ENCODE assay signal across 40 mouse cellular contexts in genomic region chr7:144891863-144892262, GRCm38 (mm10). TPM values are rescaled to one million over a fixed set of nuclear protein-coding genes. Genes with fewer than 3 reads are reported as not detected.
"Had no signal": no experiment of that assay in that cellular context is flagged by ENCODE, and none has a peak within 500 bp of the region (broad histone marks: within the 10 kb centered on the region; RNA-seq: fewer than 3 reads in every experiment).

No protein-coding gene starts in this region.

- H3K9ac ChIP-seq: heart, embryonic 13.5 days; heart, embryonic 15.5 days; hindbrain, embryonic 13.5 days; hindbrain, embryonic 15.5 days; kidney, embryonic 15.5 days; limb, embryonic 13.5 days; limb, embryonic 15.5 days; liver, embryonic 12.5 days; liver, embryonic 14.5 days had no signal

- H3K27ac ChIP-seq: heart, adult 2 months; heart, embryonic 13.5 days; heart, embryonic 15.5 days; hindbrain, embryonic 13.5 days; hindbrain, embryonic 15.5 days; hindbrain, postnatal 0 days; kidney, embryonic 15.5 days; kidney, postnatal 0 days; limb, embryonic 13.5 days; limb, embryonic 15.5 days; liver, embryonic 12.5 days; liver, embryonic 14.5 days had no signal

- DNase-seq: gastrocnemius, postnatal 14 days; gastrocnemius, postnatal 36 days; heart, adult 11 months; heart, adult 2 months; heart, postnatal 14 days; heart, postnatal 36 days; kidney, adult 11 months; kidney, adult 2 months; kidney, adult 9 months; kidney, postnatal 14 days; kidney, postnatal 36 days; layer of hippocampus, postnatal 36 days; left cerebral cortex, postnatal 4 days had no signal

- ATAC-seq: hindbrain, postnatal 0 days; intestine, embryonic 16.5 days; liver, embryonic 12.5 days had no signal

- H3K4me3 ChIP-seq: heart, adult 2 months; heart, embryonic 13.5 days; heart, embryonic 15.5 days; hindbrain, embryonic 13.5 days; hindbrain, embryonic 15.5 days; kidney, embryonic 15.5 days; limb, embryonic 13.5 days; limb, embryonic 15.5 days; liver, embryonic 12.5 days had no signal

- H3K9me3 ChIP-seq: heart, embryonic 13.5 days; heart, embryonic 15.5 days; hindbrain, embryonic 13.5 days; hindbrain, embryonic 15.5 days; kidney, embryonic 15.5 days; limb, embryonic 13.5 days; limb, embryonic 15.5 days; liver, embryonic 12.5 days had no signal

- H3K4me2 ChIP-seq: heart, embryonic 11.5 days; heart, embryonic 13.5 days; heart, embryonic 15.5 days; hindbrain, embryonic 13.5 days; hindbrain, embryonic 15.5 days; kidney, embryonic 15.5 days; limb, embryonic 13.5 days; limb, embryonic 15.5 days; liver, embryonic 12.5 days had no signal

- H3K36me3 ChIP-seq: heart, embryonic 13.5 days; heart, embryonic 15.5 days; hindbrain, embryonic 13.5 days; hindbrain, embryonic 15.5 days; kidney, embryonic 15.5 days; limb, embryonic 13.5 days; limb, embryonic 15.5 days; liver, embryonic 12.5 days had no signal

RNA-seq across cellular contexts. Expression of gene Fgf15, which starts 4.5 kb away (rescaled TPM):
- total RNA-seq: gastrocnemius, adult 8-10 months; gastrocnemius, postnatal 14 days; gastrocnemius, postnatal 36 days; heart, adult 2 months; heart, postnatal 14 days; heart, postnatal 36 days; hematopoietic stem cell, adult 5-6 weeks; layer of hippocampus, adult 8-10 months; layer of hippocampus, postnatal 10 days; layer of hippocampus, postnatal 36 days; left cerebral cortex, adult 18-20 months; left cerebral cortex, adult 8-10 months; left cerebral cortex, postnatal 10 days; left cerebral cortex, postnatal 25 days; liver, adult 2 months had no signal
- polyA plus RNA-seq: frontal cortex, adult 2 months; heart, adult 2 months; heart, embryonic 15.5 days; heart, postnatal 0 days; intestine, embryonic 14.5 days; kidney, adult 2 months; limb, embryonic 15.5 days; liver, adult 2 months; liver, embryonic 12.5 days had no signal

RNA-seq across cellular contexts. Expression of gene Fgf4, which starts 44.7 kb away (rescaled TPM):
- total RNA-seq: gastrocnemius, adult 8-10 months; heart, adult 2 months; heart, postnatal 14 days; heart, postnatal 36 days; hematopoietic stem cell, adult 5-6 weeks; hindbrain, postnatal 0 days; layer of hippocampus, adult 8-10 months; layer of hippocampus, postnatal 10 days; layer of hippocampus, postnatal 36 days; left cerebral cortex, adult 18-20 months; left cerebral cortex, adult 8-10 months; left cerebral cortex, postnatal 10 days; left cerebral cortex, postnatal 25 days; left cerebral cortex, postnatal 4 days; liver, adult 2 months had no signal
- polyA plus RNA-seq: frontal cortex, adult 2 months; gonadal fat pad, adult 2 months; heart, adult 2 months; heart, embryonic 11.5 days; heart, embryonic 13.5 days; heart, embryonic 15.5 days; heart, postnatal 0 days; hindbrain, embryonic 13.5 days; hindbrain, embryonic 15.5 days; hindbrain, postnatal 0 days; intestine, embryonic 14.5 days; intestine, embryonic 16.5 days; kidney, adult 2 months; kidney, embryonic 15.5 days; kidney, postnatal 0 days; liver, adult 2 months; liver, embryonic 12.5 days; liver, embryonic 14.5 days had no signal

RNA-seq across cellular contexts. Expression of gene Fgf3, which starts 54.0 kb away (rescaled TPM):
- total RNA-seq: gastrocnemius, adult 8-10 months; gastrocnemius, postnatal 14 days; gastrocnemius, postnatal 36 days; heart, adult 2 months; heart, postnatal 14 days; heart, postnatal 36 days; layer of hippocampus, postnatal 10 days; layer of hippocampus, postnatal 36 days; liver, adult 2 months had no signal
- polyA plus RNA-seq: gonadal fat pad, adult 2 months; heart, adult 2 months; heart, embryonic 15.5 days; heart, postnatal 0 days; intestine, embryonic 14.5 days; intestine, embryonic 16.5 days; kidney, adult 2 months; limb, embryonic 11.5 days; liver, adult 2 months had no signal
